Mouse (Mus musculus) frontal cortex, postnatal 36 days (tissue): ENCODE measurements around the gene Lck.

Experiments used
- DNase-seq, 2 experiments: peaks; one replicate each; pipeline ENCODE4 v3.0.0; 2022; ENCODE audit warnings: low spot score in 2 of 2

Gene Lck

GRCm38 (mm10) chr4:129508237-129508515, 65.3 kb downstream of the Lck start:
- no peak for DNase-seq

GRCm38 (mm10) chr4:129507434-129508236, 65.8 kb downstream of the Lck start:
- DNase-seq, result no peak

- no peak for DNase-seq
These were observed 67.9 kb downstream of the Lck start for GRCm38 (mm10) chr4:129505511-129505910.

GRCm38 (mm10) chr4:129502901-129503444, 70.5 kb downstream of the Lck start:
- no peak for DNase-seq

GRCm38 (mm10) chr4:129502327-129502888, 71.0 kb downstream of the Lck start:
- no peak for DNase-seq

- peak; percentile 60 to 66 for DNase-seq
These were observed 72.6 kb downstream of the Lck start for GRCm38 (mm10) chr4:129500607-129501566.

GRCm38 (mm10) chr4:129500017-129500416, 73.4 kb downstream of the Lck start:
- DNase-seq, result no peak

- no peak for DNase-seq
These were observed 74.5 kb downstream of the Lck start for GRCm38 (mm10) chr4:129498941-129499340.
